Mouse (Mus musculus): ENCODE results near the gene Aass. TPM values are rescaled to one million over a fixed set of nuclear protein-coding genes. Genes with fewer than 3 reads are reported as not detected.
A peak's percentile ranks its signal among the peaks of the same experiment; 100 is the strongest.
"Not testable (repeated sequence)": the region's sequence is repeated elsewhere in the genome, so short reads cannot be mapped to it uniquely, and the experiment has no call there.

The Aass gene
- polyA plus RNA-seq, 1 experiment from 2014 or later: 0.24 TPM

GRCm38 (mm10) chr6:23090346-23091055 is 42.3 kb downstream of the Aass start:
- not testable (repeated sequence) for H3K4me3 ChIP-seq (ENCODE audit: control insufficient read depth in 1 of 2, insufficient read depth in 1 of 2, low read depth in 1 of 2, low read length in 2 of 2); ATAC-seq (ENCODE audit: insufficient number of reproducible peaks, insufficient read depth, low FRiP score, low read depth); H3K9ac ChIP-seq (ENCODE audit: low read length); H3K36me3 ChIP-seq (ENCODE audit: control insufficient read depth, insufficient read depth, low read length); H3K27me3 ChIP-seq (ENCODE audit: control insufficient read depth, insufficient read depth, low read length); H3K9me3 ChIP-seq (ENCODE audit: control insufficient read depth, low read length); H3K4me1 ChIP-seq (ENCODE audit: control insufficient read depth in 2 of 2, insufficient read depth in 2 of 2, low read length in 2 of 2); H3K4me2 ChIP-seq (ENCODE audit: low read length); H3K27ac ChIP-seq (replicated peaks in 1 of 2; ENCODE audit: control insufficient read depth in 1 of 2, insufficient read depth in 1 of 2, low read depth in 2 of 2, low read length in 2 of 2)
- WGBS: 88% methylated on average over 11 of the region's 11 CpGs

GRCm38 (mm10) chr6:23089292-23089691 is 43.5 kb downstream of the Aass start:
- H3K4me3 ChIP-seq (ENCODE audit: control insufficient read depth in 1 of 2, insufficient read depth in 1 of 2, low read depth in 1 of 2, low read length in 2 of 2); ATAC-seq (ENCODE audit: insufficient number of reproducible peaks, insufficient read depth, low FRiP score, low read depth); H3K36me3 ChIP-seq (ENCODE audit: control insufficient read depth, insufficient read depth, low read length); H3K27me3 ChIP-seq (ENCODE audit: control insufficient read depth, insufficient read depth, low read length); H3K4me1 ChIP-seq (ENCODE audit: control insufficient read depth in 2 of 2, insufficient read depth in 2 of 2, low read length in 2 of 2); H3K4me2 ChIP-seq (ENCODE audit: low read length); H3K9ac ChIP-seq (ENCODE audit: low read length); H3K9me3 ChIP-seq (ENCODE audit: control insufficient read depth, low read length): not testable (repeated sequence)
- H3K27ac ChIP-seq (replicated peaks in 1 of 2; ENCODE audit: control insufficient read depth in 1 of 2, insufficient read depth in 1 of 2, low read depth in 2 of 2, low read length in 2 of 2): 0 out of 4 replicates have a peak overlapping the region, but pooled peaks of 1 of the 2 experiments have one; percentile 6
- WGBS: 45% methylated on average over 4 of the region's 4 CpGs

- Histone ChIP-seq H3K27ac (replicated peaks in 1 of 2; ENCODE audit: control insufficient read depth in 1 of 2, insufficient read depth in 1 of 2, low read depth in 2 of 2, low read length in 2 of 2) (no peak overlapping the region), H3K27me3 (ENCODE audit: control insufficient read depth, insufficient read depth, low read length) (no peaks in the 10 kb centered on the region), H3K4me2 (ENCODE audit: low read length) (no peak overlapping the region), H3K9me3 (ENCODE audit: control insufficient read depth, low read length) (0 out of 2 replicates have a peak, but pooled peaks cover 3% of the 10 kb centered on the region), H3K9ac (ENCODE audit: low read length) (no peak overlapping the region), H3K36me3 (ENCODE audit: control insufficient read depth, insufficient read depth, low read length) (no peaks in the 10 kb centered on the region), H3K4me1 (ENCODE audit: control insufficient read depth in 2 of 2, insufficient read depth in 2 of 2, low read length in 2 of 2) (peaks cover 0 to 4% of the 10 kb centered on the region in 2 experiments; a peak in 1 of 4 replicates), H3K4me3 (ENCODE audit: control insufficient read depth in 1 of 2, insufficient read depth in 1 of 2, low read depth in 1 of 2, low read length in 2 of 2) (no peak overlapping the region)
- no peak for ATAC-seq (ENCODE audit: insufficient number of reproducible peaks, insufficient read depth, low FRiP score, low read depth)
- 82% methylated on average over 5 of the region's 5 CpGs for WGBS
Measured at GRCm38 (mm10) chr6:23084587-23085421, 48.0 kb downstream of the Aass start.

GRCm38 (mm10) chr6:23079991-23080680 is 52.6 kb downstream of the Aass start:
- no peak overlapping the region for H3K4me3 ChIP-seq (ENCODE audit: control insufficient read depth in 1 of 2, insufficient read depth in 1 of 2, low read depth in 1 of 2, low read length in 2 of 2)
- no peaks in the 10 kb centered on the region for H3K27me3 ChIP-seq (ENCODE audit: control insufficient read depth, insufficient read depth, low read length)
- WGBS: 43% methylated on average over 3 of the region's 3 CpGs
- no peak overlapping the region for H3K9ac ChIP-seq (ENCODE audit: low read length)
- no peak overlapping the region for H3K4me2 ChIP-seq (ENCODE audit: low read length)
- no peaks in the 10 kb centered on the region for H3K9me3 ChIP-seq (ENCODE audit: control insufficient read depth, low read length)
- H3K4me1 ChIP-seq (ENCODE audit: control insufficient read depth in 2 of 2, insufficient read depth in 2 of 2, low read length in 2 of 2): peaks cover 0 to 4% of the 10 kb centered on the region in 2 experiments; a peak in 1 of 4 replicates
- no peaks in the 10 kb centered on the region for H3K36me3 ChIP-seq (ENCODE audit: control insufficient read depth, insufficient read depth, low read length)
- H3K27ac ChIP-seq (replicated peaks in 1 of 2; ENCODE audit: control insufficient read depth in 1 of 2, insufficient read depth in 1 of 2, low read depth in 2 of 2, low read length in 2 of 2): no peak overlapping the region; a peak in 1 of 4 replicates
- no peak for ATAC-seq (ENCODE audit: insufficient number of reproducible peaks, insufficient read depth, low FRiP score, low read depth)

- H3K4me3 ChIP-seq (ENCODE audit: control insufficient read depth in 1 of 2, insufficient read depth in 1 of 2, low read depth in 1 of 2, low read length in 2 of 2): no peak overlapping the region
- 82% methylated on average over 2 of the region's 2 CpGs for WGBS
- H3K27ac ChIP-seq (replicated peaks in 1 of 2; ENCODE audit: control insufficient read depth in 1 of 2, insufficient read depth in 1 of 2, low read depth in 2 of 2, low read length in 2 of 2): no peak overlapping the region
- ATAC-seq (ENCODE audit: insufficient number of reproducible peaks, insufficient read depth, low FRiP score, low read depth): no peak
- H3K9me3 ChIP-seq (ENCODE audit: control insufficient read depth, low read length): no peaks in the 10 kb centered on the region
- no peak overlapping the region for H3K9ac ChIP-seq (ENCODE audit: low read length)
- no peaks in the 10 kb centered on the region for H3K36me3 ChIP-seq (ENCODE audit: control insufficient read depth, insufficient read depth, low read length)
- H3K4me1 ChIP-seq (ENCODE audit: control insufficient read depth in 2 of 2, insufficient read depth in 2 of 2, low read length in 2 of 2): peaks cover 0 to 4% of the 10 kb centered on the region in 2 experiments; a peak in 1 of 4 replicates
- no peaks in the 10 kb centered on the region for H3K27me3 ChIP-seq (ENCODE audit: control insufficient read depth, insufficient read depth, low read length)
- no peak overlapping the region for H3K4me2 ChIP-seq (ENCODE audit: low read length)
Measured at GRCm38 (mm10) chr6:23078273-23078672, 54.5 kb downstream of the Aass start.

GRCm38 (mm10) chr6:23076060-23076459 is 56.7 kb downstream of the Aass start:
- no peak for ATAC-seq (ENCODE audit: insufficient number of reproducible peaks, insufficient read depth, low FRiP score, low read depth)
- 79% methylated on average over 2 of the region's 2 CpGs for WGBS
- Histone ChIP-seq H3K4me2 (ENCODE audit: low read length) (no peak overlapping the region), H3K27ac (replicated peaks in 1 of 2; ENCODE audit: control insufficient read depth in 1 of 2, insufficient read depth in 1 of 2, low read depth in 2 of 2, low read length in 2 of 2) (no peak overlapping the region), H3K9ac (ENCODE audit: low read length) (no peak overlapping the region), H3K4me1 (ENCODE audit: control insufficient read depth in 2 of 2, insufficient read depth in 2 of 2, low read length in 2 of 2) (peaks cover 0 to 4% of the 10 kb centered on the region in 2 experiments; a peak in 1 of 4 replicates), H3K4me3 (ENCODE audit: control insufficient read depth in 1 of 2, insufficient read depth in 1 of 2, low read depth in 1 of 2, low read length in 2 of 2) (no peak overlapping the region), H3K27me3 (ENCODE audit: control insufficient read depth, insufficient read depth, low read length) (no peaks in the 10 kb centered on the region), H3K9me3 (ENCODE audit: control insufficient read depth, low read length) (no peaks in the 10 kb centered on the region), H3K36me3 (ENCODE audit: control insufficient read depth, insufficient read depth, low read length) (no peaks in the 10 kb centered on the region)

- 79% methylated on average over 5 of the region's 5 CpGs for WGBS
- Histone ChIP-seq H3K9ac (ENCODE audit: low read length) (no peak overlapping the region), H3K27me3 (ENCODE audit: control insufficient read depth, insufficient read depth, low read length) (no peaks in the 10 kb centered on the region)
Measured at GRCm38 (mm10) chr6:23055734-23056133, 77.1 kb downstream of the Aass start.

More at GRCm38 (mm10) chr6:23055734-23056133, 77.1 kb downstream of the Aass start:
- Histone ChIP-seq H3K36me3 (ENCODE audit: control insufficient read depth, insufficient read depth, low read length) (no peaks in the 10 kb centered on the region), H3K4me2 (ENCODE audit: low read length) (no peak overlapping the region), H3K9me3 (ENCODE audit: control insufficient read depth, low read length) (0 out of 2 replicates have a peak, but pooled peaks cover 8% of the 10 kb centered on the region), H3K27ac (replicated peaks in 1 of 2; ENCODE audit: control insufficient read depth in 1 of 2, insufficient read depth in 1 of 2, low read depth in 2 of 2, low read length in 2 of 2) (no peak overlapping the region), H3K4me3 (ENCODE audit: control insufficient read depth in 1 of 2, insufficient read depth in 1 of 2, low read depth in 1 of 2, low read length in 2 of 2) (no peak overlapping the region), H3K4me1 (ENCODE audit: control insufficient read depth in 2 of 2, insufficient read depth in 2 of 2, low read length in 2 of 2) (no peaks in the 10 kb centered on the region)
- no peak for ATAC-seq (ENCODE audit: insufficient number of reproducible peaks, insufficient read depth, low FRiP score, low read depth)

Measured in heart, embryonic 14.5 days (tissue).